Mouse (Mus musculus) gastrocnemius, adult 2 months (tissue): ENCODE data around the gene Pccb. TPM values are rescaled to one million over a fixed set of nuclear protein-coding genes. Genes with fewer than 3 reads are reported as not detected.

Source experiments
- DNase-seq: peaks from one replicate; pipeline ENCODE4 v3.0.0; 2022
- H3K27ac ChIP-seq: fragments of 200-600 bp; 2 replicates; pipeline ENCODE4 v1.8.1; 2022; ENCODE audit warnings: mild to moderate bottlenecking
- H3K4me3 ChIP-seq: fragments of 200-600 bp; 2 replicates; pipeline ENCODE4 v1.8.1; 2022; ENCODE audit warnings: mild to moderate bottlenecking, moderate library complexity
- CTCF ChIP-seq: fragments of 200-600 bp; IDR thresholded peaks from 2 replicates; pipeline ENCODE4 v1.8.1; 2022; ENCODE audit warnings: antibody characterized with exemption, mild to moderate bottlenecking, moderate library complexity
- intact Hi-C: fragments of 180-260 bp; cut with DNase I; formaldehyde crosslinking; loops from one replicate; pipeline ENCODE4 v1.15.1; 2025
- long read RNA-seq, 2 experiments: library from polyadenylated mRNA; stranded (forward); transcript quantifications; one replicate each; pipeline ENCODE4 v2.0.0; 2021
- total RNA-seq, 2 experiments: library from RNA; stranded (reverse); gene quantifications; 2 replicates each; pipeline ENCODE4 v1.2.3; 2021

The Pccb gene
- total RNA-seq = 10 to 100 TPM; 56.5 to 70.8 TPM
- long read RNA-seq, experiment 1, transcript Pccb-201 (15 exons, 2,320 nt) = major isoform, 76 of 97 reads
- long read RNA-seq, experiment 1, partial matches to known transcripts = 18 of 97 reads
- long read RNA-seq, experiment 1, other reads (novel, unspliced or antisense) = 3 of 97 reads
- long read RNA-seq, experiment 2, transcript Pccb-201 (15 exons, 2,320 nt) = major isoform, 57 of 77 reads
- long read RNA-seq, experiment 2, partial matches to known transcripts = 16 of 77 reads
- long read RNA-seq, experiment 2, other reads (novel, unspliced or antisense) = 4 of 77 reads

DNA sequence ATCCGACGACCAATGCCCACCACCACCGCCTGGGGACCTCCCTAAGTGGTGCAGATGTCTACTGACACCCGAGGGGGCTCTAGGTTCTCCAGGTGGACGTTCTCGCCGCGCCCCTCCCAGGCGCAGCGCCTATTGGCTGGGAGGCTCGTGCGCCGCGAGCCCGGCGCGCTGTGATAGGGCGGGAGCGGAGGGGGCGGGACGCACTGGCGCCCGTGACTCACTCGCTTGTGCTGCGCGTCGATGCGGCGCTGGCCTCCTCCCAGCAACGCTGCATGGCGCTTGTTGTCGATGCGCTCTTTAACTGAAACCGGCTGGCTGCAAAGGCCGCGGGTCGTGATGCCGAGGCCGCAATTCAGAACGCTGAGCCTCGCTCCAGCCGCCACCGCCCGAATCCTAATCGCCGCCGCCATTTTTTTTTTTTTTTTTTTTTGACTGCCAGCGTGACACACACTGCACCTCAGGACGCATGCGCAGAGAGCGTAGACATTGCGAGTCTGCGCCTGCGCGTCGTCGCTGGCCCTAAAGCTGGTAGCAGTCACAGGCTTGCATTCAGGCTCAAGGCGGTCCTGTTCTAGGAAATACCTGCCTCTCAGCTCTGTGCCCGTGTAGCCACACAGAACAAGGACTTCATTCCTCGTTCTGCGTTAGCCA is at the start of gene Pccb:
Gene Pccb (minus strand): TSS at position 451 of the 651 bp plus-strand sequence.
- Histone ChIP-seq H3K4me3 (peak within 1 kb of the TSS; percentile 90), H3K27ac (peak within 1 kb of the TSS; percentile 99)
- intact Hi-C loops = loop anchor here (2.0 kb wide), 1 partner anchor 38 kb away; no protein-coding TSS in a partner anchor
- peak; percentile 28 for TF ChIP-seq CTCF
- DNase-seq = peak; percentile 97

DNA sequence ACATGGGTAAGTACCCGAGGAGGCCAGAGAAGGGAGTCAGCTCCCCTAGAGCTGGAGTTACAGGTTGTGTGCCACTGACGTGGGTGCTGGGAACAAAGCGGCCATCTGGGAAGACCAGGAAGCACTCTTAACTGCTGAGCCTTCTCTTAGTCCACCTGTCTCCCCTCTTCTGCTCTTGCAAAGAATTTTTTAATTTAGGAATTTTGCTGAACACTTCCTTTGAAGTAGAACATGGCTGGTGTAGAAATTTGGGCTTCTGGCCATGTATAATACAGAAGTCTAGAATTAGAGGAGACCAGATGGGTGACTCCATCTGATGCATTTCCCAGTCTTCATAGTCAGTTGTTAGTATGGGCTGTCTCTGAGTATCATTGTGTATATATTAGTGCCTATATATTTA is 49.0 kb upstream of the Pccb start:
- TF ChIP-seq CTCF = no peak
- Histone ChIP-seq H3K4me3 (no peak overlapping the region), H3K27ac (no peak overlapping the region)
- intact Hi-C loops = no loop called here
- no peak for DNase-seq

GRCm38 (mm10) chr9:101080046-101080685 is 45.5 kb upstream of the Pccb start:
- intact Hi-C loops = no loop called here
- peak overlapping the region; percentile 93 for H3K4me3 ChIP-seq

GRCm38 (mm10) chr9:101078579-101078978 is 43.9 kb upstream of the Pccb start:
- DNase-seq = no peak
- intact Hi-C loops = no loop called here
- TF ChIP-seq CTCF = no peak
- H3K27ac ChIP-seq = peak overlapping the region; percentile 100
- H3K4me3 ChIP-seq = peak overlapping the region; percentile 93

More at GRCm38 (mm10) chr9:101080046-101080685, 45.5 kb upstream of the Pccb start:
- TF ChIP-seq CTCF = 0 out of 2 replicates have a peak, but pooled peaks have one; percentile 11
- DNase-seq = no peak
- peak overlapping the region; percentile 6; the same call in 1 of the 2 replicates for H3K27ac ChIP-seq

- peak overlapping the region; percentile 93 for H3K4me3 ChIP-seq
- DNase-seq = no peak
- H3K27ac ChIP-seq = peak overlapping the region; percentile 100
- TF ChIP-seq CTCF = no peak
- intact Hi-C loops = no loop called here
Measured at GRCm38 (mm10) chr9:101077486-101077885, 42.8 kb upstream of the Pccb start.

DNA sequence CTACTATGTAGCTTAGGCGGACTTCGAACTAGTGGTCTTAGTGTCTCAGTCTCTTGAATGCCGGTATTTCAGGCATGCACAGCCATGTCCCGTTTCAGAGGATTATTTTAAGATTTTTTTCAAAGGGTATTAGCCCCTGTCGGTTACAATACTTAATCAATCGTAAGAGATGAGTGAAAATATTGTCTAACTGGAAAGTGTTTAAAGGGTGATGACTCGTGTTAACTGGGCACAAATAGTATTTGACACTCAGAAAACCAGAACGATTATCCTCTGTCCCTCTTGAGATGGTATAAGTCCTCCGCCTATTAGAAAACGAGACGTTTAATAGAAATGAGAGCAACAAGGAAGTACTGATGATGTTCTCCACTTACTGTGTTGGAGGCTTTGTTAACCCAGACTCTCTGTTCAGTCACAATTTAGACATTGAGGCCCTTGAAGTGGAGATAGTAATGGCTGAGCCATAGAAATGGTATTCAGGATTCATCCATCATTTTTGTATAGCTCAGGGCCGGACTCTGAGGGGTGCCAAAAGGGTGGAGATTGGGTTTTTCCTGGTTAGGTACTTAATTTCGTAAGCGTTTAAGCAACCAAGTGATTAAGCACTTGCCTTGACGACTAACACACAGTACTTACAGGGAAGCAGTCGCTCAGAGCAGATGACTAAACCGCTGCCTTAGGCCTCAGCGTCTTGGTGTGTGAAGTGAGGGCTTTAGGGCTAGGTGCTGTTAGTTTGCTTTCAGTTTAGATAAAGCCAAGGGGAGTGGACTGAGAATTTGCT is 41.6 kb upstream of the Pccb start:
- intact Hi-C loops = no loop called here
- no peak for TF ChIP-seq CTCF

DNA sequence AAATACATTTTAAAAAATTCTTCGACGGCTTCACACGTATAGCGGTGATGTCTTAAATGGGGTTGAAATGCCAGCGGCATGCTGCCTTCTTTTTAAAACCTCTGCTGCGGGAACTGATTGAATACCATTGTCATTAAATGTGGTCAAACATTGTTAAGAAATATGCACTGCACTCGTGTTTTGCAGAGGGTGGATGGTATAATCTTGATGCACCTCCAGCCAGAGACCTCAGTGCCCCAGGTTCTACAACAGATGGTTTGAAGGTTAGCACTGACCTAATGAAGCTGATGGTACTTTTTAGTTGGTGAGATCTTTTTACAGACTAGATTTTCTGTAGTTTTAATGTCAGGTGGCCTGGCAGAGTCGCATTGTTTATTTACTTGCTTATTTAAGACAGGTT is 41.0 kb upstream of the Pccb start:
- Histone ChIP-seq H3K27ac (peak overlapping the region; percentile 100), H3K4me3 (peak overlapping the region; percentile 93)
- DNase-seq = no peak
- intact Hi-C loops = no loop called here
- no peak for TF ChIP-seq CTCF

More for the DNA sequence above, 41.6 kb upstream of the Pccb start:
- H3K27ac ChIP-seq = peak overlapping the region; percentile 100
- peak overlapping the region; percentile 93 for H3K4me3 ChIP-seq
- DNase-seq = no peak

GRCm38 (mm10) chr9:101075091-101075581 is 40.4 kb upstream of the Pccb start:
- TF ChIP-seq CTCF = no peak
- Histone ChIP-seq H3K4me3 (peak overlapping the region; percentile 93), H3K27ac (peak overlapping the region; percentile 100)
- intact Hi-C loops = no loop called here
- peak; percentile 43 for DNase-seq

DNA sequence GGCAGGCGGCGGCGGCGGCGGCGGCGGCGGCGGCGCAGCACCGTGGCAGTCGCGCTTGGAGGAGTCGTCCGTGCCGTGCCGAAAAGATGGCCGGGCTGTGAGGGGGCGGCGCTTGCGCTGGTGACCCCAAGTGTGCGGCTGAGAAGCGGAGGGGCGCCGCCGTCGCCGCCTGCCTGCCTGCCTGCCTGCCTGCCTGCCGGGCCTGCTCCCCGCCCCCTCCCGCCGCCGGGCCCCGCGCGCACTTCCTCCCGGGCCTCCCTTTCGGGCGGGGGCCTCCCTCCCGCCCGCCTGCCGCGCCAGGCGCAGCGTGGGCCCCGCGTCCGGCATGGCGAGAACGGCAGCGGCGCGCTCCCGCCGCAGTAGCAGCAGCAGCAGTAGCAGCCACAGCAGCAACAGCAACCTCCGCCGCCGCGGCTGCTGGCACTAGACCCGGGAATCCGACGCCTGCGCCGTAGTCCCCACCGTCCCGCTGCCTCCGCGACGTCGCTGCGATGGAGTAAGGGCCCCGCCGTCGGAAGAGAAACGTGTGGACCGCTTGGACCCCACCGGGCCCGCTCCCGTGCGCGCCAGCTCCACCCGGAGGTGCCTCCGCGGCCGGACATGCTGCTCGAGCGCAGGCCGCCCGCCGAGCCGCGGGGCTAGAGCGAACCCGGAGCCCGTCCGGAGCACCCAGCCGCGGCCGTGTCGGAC is 39.8 kb upstream of the Pccb start:
- intact Hi-C loops = loop anchor here (5.0 kb wide), 1 partner anchor 432 kb away; no protein-coding TSS in a partner anchor
- H3K4me3 ChIP-seq = peak overlapping the region; percentile 93

DNA sequence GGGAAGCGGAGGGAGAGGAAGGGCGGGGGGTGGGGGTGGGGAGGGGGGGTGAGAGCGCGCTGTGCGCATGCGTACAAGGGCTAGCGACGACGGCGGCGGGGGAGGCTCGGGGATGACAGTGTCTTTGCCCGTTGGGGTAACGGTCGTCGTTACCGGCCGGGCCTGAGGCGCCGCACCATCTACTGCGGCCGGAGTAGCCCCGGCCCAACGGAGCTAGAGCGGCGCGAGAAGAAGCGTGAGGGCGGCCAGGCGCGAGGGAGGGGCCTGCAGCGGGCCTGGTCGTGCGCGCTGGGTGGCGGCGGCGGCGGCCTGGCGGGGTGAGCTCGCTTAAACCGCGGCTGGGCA is 39.3 kb upstream of the Pccb start, which contains the start of gene Msl2:
Gene Msl2 (plus strand): TSS at position 115 of the 345 bp plus-strand sequence.
- intact Hi-C loops = loop anchor here (2.0 to 5.0 kb wide), 2 partner anchors 39 to 432 kb away; partner anchors contain the start of gene Pccb
- no peak for DNase-seq
- no peak for TF ChIP-seq CTCF
- Histone ChIP-seq H3K4me3 (peak within 1 kb of the TSS; percentile 93), H3K27ac (peak within 1 kb of the TSS; percentile 100)

More for the DNA sequence above, 39.8 kb upstream of the Pccb start:
- TF ChIP-seq CTCF = no peak; the same call in 1 of the 2 replicates
- peak; percentile 94 for DNase-seq
- peak overlapping the region; percentile 100 for H3K27ac ChIP-seq
